Mouse (Mus musculus): ENCODE results near the gene Scrn1.

GRCm38 (mm10) chr6:54478646-54479324 lies 87.5 kb downstream of the Scrn1 start:
- TF ChIP-seq EP300 (optimal IDR thresholded peaks at IDR 0.05) (no peak), CTCF (IDR thresholded peaks at IDR 0.05; ENCODE audit: low read depth) (peak; percentile 70)

Measured in stomach, postnatal 0 days (tissue).